Mouse (Mus musculus): Measurements from ENCODE around the gene Ovol3. TPM values are rescaled to one million over a fixed set of nuclear protein-coding genes. Genes with fewer than 3 reads are reported as not detected.
"Not testable (repeated sequence)": the region's sequence is repeated elsewhere in the genome, so short reads cannot be mapped to it uniquely, and the experiment has no call there.

Gene Ovol3
- polyA plus RNA-seq, 1 experiment: 1.4 TPM

GRCm38 (mm10) chr7:30251956-30252954 is 16.7 kb upstream of the Ovol3 start:
- H3K36me3 ChIP-seq (ENCODE audit: control insufficient read depth, insufficient read depth, low read length): no peaks in the 10 kb centered on the region
- H3K27ac ChIP-seq (ENCODE audit: control insufficient read depth, insufficient read depth, low read length): no peak overlapping the region
- DNase-seq: no peak
- H3K4me3 ChIP-seq (ENCODE audit: control insufficient read depth, insufficient read depth, low read length): no peak overlapping the region
- H3K27me3 ChIP-seq (ENCODE audit: control insufficient read depth, insufficient read depth, low read length): no peaks in the 10 kb centered on the region
- WGBS: 95% methylated on average over 12 of the region's 12 CpGs
- no peaks in the 10 kb centered on the region for H3K4me1 ChIP-seq (replicated peaks; ENCODE audit: control insufficient read depth, insufficient read depth, low read length)
- TF ChIP-seq POLR2A (IDR thresholded peaks at IDR 0.05; ENCODE audit: control insufficient read depth, extremely low read depth, insufficient read depth, low read length, poor library complexity) (no peak), CTCF (IDR thresholded peaks at IDR 0.05; ENCODE audit: borderline replicate concordance, control insufficient read depth, extremely low read depth, insufficient read depth, low read length, poor library complexity) (no peak)

DNA sequence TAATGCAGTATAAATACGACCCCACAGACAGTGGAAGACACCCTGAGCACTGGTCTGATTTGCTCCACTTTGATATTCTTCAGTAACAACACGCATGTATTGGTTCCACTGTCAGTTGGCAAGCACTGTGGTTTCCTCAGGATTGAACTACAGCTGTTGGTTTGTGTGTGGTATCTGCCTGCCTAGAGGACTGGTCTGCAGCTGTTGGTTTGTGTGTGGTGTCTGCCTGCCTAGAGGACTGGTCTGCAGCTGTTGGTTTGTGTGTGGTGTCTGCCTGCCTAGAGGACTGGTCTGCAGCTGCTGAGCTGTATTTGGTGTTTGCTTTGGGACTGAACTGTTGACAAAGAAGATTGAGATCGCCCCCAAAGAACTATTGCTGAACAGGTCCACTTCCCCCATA is 1.8 kb upstream of the Ovol3 start:
- not testable (repeated sequence) for H3K4me1 ChIP-seq (replicated peaks; ENCODE audit: control insufficient read depth, insufficient read depth, low read length); H3K27ac ChIP-seq (ENCODE audit: control insufficient read depth, insufficient read depth, low read length); H3K27me3 ChIP-seq (ENCODE audit: control insufficient read depth, insufficient read depth, low read length); H3K4me3 ChIP-seq (ENCODE audit: control insufficient read depth, insufficient read depth, low read length); DNase-seq; H3K36me3 ChIP-seq (ENCODE audit: control insufficient read depth, insufficient read depth, low read length)
- 86% methylated on average over 3 of the region's 3 CpGs for WGBS

- DNase-seq: no peak
- no peak overlapping the region for H3K4me3 ChIP-seq (ENCODE audit: control insufficient read depth, insufficient read depth, low read length)
- H3K27ac ChIP-seq (ENCODE audit: control insufficient read depth, insufficient read depth, low read length): no peak overlapping the region
- WGBS: 93% methylated on average over 8 of the region's 8 CpGs
- H3K4me1 ChIP-seq (replicated peaks; ENCODE audit: control insufficient read depth, insufficient read depth, low read length): peaks cover 11% of the 10 kb centered on the region
- H3K36me3 ChIP-seq (ENCODE audit: control insufficient read depth, insufficient read depth, low read length): no peaks in the 10 kb centered on the region
- TF ChIP-seq CTCF (IDR thresholded peaks at IDR 0.05; ENCODE audit: borderline replicate concordance, control insufficient read depth, extremely low read depth, insufficient read depth, low read length, poor library complexity) (no peak), POLR2A (IDR thresholded peaks at IDR 0.05; ENCODE audit: control insufficient read depth, extremely low read depth, insufficient read depth, low read length, poor library complexity) (no peak)
- H3K27me3 ChIP-seq (ENCODE audit: control insufficient read depth, insufficient read depth, low read length): no peaks in the 10 kb centered on the region
These were observed 434 bp downstream of the Ovol3 start for GRCm38 (mm10) chr7:30235091-30235490.

GRCm38 (mm10) chr7:30234276-30234858 is 1.2 kb downstream of the Ovol3 start:
- Histone ChIP-seq H3K4me1 (replicated peaks; ENCODE audit: control insufficient read depth, insufficient read depth, low read length) (peaks cover 11% of the 10 kb centered on the region), H3K4me3 (ENCODE audit: control insufficient read depth, insufficient read depth, low read length) (no peak overlapping the region), H3K36me3 (ENCODE audit: control insufficient read depth, insufficient read depth, low read length) (no peaks in the 10 kb centered on the region), H3K27me3 (ENCODE audit: control insufficient read depth, insufficient read depth, low read length) (no peaks in the 10 kb centered on the region), H3K27ac (ENCODE audit: control insufficient read depth, insufficient read depth, low read length) (no peak overlapping the region)
- TF ChIP-seq POLR2A (IDR thresholded peaks at IDR 0.05; ENCODE audit: control insufficient read depth, extremely low read depth, insufficient read depth, low read length, poor library complexity) (no peak), CTCF (IDR thresholded peaks at IDR 0.05; ENCODE audit: borderline replicate concordance, control insufficient read depth, extremely low read depth, insufficient read depth, low read length, poor library complexity) (no peak)
- no peak for DNase-seq
- 95% methylated on average over 15 of the region's 15 CpGs for WGBS

- Histone ChIP-seq H3K27ac (ENCODE audit: control insufficient read depth, insufficient read depth, low read length) (no peak overlapping the region), H3K36me3 (ENCODE audit: control insufficient read depth, insufficient read depth, low read length) (no peaks in the 10 kb centered on the region)
These were observed 2.1 kb downstream of the Ovol3 start for GRCm38 (mm10) chr7:30233387-30233786.

GRCm38 (mm10) chr7:30232631-30233148 is 2.8 kb downstream of the Ovol3 start:
- 11% methylated on average over 24 of the region's 24 CpGs for WGBS
- peak; percentile 55 for DNase-seq

More at GRCm38 (mm10) chr7:30233387-30233786, 2.1 kb downstream of the Ovol3 start:
- Histone ChIP-seq H3K27me3 (ENCODE audit: control insufficient read depth, insufficient read depth, low read length) (no peaks in the 10 kb centered on the region), H3K4me3 (ENCODE audit: control insufficient read depth, insufficient read depth, low read length) (no peak overlapping the region), H3K4me1 (replicated peaks; ENCODE audit: control insufficient read depth, insufficient read depth, low read length) (peaks cover 11% of the 10 kb centered on the region)
- DNase-seq: no peak
- TF ChIP-seq POLR2A (IDR thresholded peaks at IDR 0.05; ENCODE audit: control insufficient read depth, extremely low read depth, insufficient read depth, low read length, poor library complexity) (no peak), CTCF (IDR thresholded peaks at IDR 0.05; ENCODE audit: borderline replicate concordance, control insufficient read depth, extremely low read depth, insufficient read depth, low read length, poor library complexity) (no peak)
- WGBS: 92% methylated on average over 20 of the region's 20 CpGs

More at GRCm38 (mm10) chr7:30232631-30233148, 2.8 kb downstream of the Ovol3 start:
- Histone ChIP-seq H3K27ac (ENCODE audit: control insufficient read depth, insufficient read depth, low read length) (0 out of 2 replicates have a peak overlapping the region, but pooled peaks have one; percentile 2), H3K36me3 (ENCODE audit: control insufficient read depth, insufficient read depth, low read length) (no peaks in the 10 kb centered on the region), H3K27me3 (ENCODE audit: control insufficient read depth, insufficient read depth, low read length) (no peaks in the 10 kb centered on the region), H3K4me3 (ENCODE audit: control insufficient read depth, insufficient read depth, low read length) (peak overlapping the region; percentile 64), H3K4me1 (replicated peaks; ENCODE audit: control insufficient read depth, insufficient read depth, low read length) (peaks cover 11% of the 10 kb centered on the region)
- TF ChIP-seq CTCF (IDR thresholded peaks at IDR 0.05; ENCODE audit: borderline replicate concordance, control insufficient read depth, extremely low read depth, insufficient read depth, low read length, poor library complexity): no peak
- TF ChIP-seq POLR2A (IDR thresholded peaks at IDR 0.05; ENCODE audit: control insufficient read depth, extremely low read depth, insufficient read depth, low read length, poor library complexity): no peak
